ENCODE assay signal across 14 mouse cellular contexts in the genomic region with DNA sequence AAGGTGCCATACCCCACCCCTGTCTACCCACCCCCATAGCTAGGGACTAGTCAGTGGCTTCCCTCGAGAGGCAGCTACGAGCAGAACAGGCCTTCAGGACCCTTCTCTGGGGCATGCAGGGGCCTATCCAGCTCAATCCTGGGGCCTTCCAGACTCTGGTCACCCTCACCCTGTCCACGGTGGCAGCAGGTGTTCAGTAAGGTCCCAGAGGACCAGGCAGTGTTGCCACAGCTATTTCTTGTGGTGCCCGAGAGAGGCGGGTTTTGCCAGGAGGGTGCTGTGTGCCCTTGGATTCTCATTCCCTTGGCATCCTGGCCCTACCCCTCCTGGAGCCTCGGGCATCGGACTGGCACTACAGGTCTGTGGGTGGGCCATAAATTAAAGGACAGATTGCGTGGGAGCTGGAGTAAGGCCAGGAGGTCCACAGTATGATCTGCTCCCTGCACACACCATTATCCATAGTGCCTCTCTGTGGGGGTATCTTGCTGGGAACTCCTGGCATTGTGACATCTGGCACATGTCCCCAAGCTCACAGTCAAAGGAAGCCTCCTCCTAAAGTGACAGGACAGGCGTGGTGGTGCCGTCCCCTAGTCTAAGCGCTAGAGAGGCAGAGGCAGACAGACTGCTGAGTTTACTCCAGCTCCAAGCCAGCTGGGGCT. TPM values are rescaled to one million over a fixed set of nuclear protein-coding genes. Genes with fewer than 3 reads are reported as not detected.
A peak's percentile ranks its signal among the peaks of the same experiment; 100 is the strongest.
DNase-seq lines count a peak whose midpoint lies in the region; ATAC-seq and TF ChIP-seq lines count a peak whose summit lies in the region.
"Had no signal": no experiment of that assay in that cellular context is flagged by ENCODE, and none has a peak within 500 bp of the region (broad histone marks: within the 10 kb centered on the region; RNA-seq: fewer than 3 reads in every experiment).

No protein-coding gene starts in this region.

- ATAC-seq in lung, postnatal 0 days, result no peak
- ATAC-seq in hindbrain, embryonic 15.5 days (ENCODE audit: low FRiP score, low read depth), result peak; percentile 29; the same call in 1 of the 2 replicates

- no peak overlapping the region for H3K9ac ChIP-seq in lung, postnatal 0 days (replicated peaks; ENCODE audit: low read depth)
- H3K9ac ChIP-seq in hindbrain, embryonic 15.5 days, result no peak overlapping the region
- H3K9ac ChIP-seq in heart, adult 2 months (ENCODE audit: low read depth, low read length), result no peak overlapping the region
- H3K9ac ChIP-seq: limb, embryonic 15.5 days had no signal

- H3K4me2 ChIP-seq in lung, postnatal 0 days (replicated peaks; ENCODE audit: low read depth, low read length), result no peak overlapping the region
- no peak overlapping the region for H3K4me2 ChIP-seq in hindbrain, embryonic 15.5 days
- H3K4me2 ChIP-seq: limb, embryonic 15.5 days had no signal

- no peak for TF ChIP-seq EP300 in lung, postnatal 0 days (IDR thresholded peaks at IDR 0.05)
- no peak for TF ChIP-seq EP300 in heart, adult 2 months (IDR thresholded peaks at IDR 0.05; ENCODE audit: insufficient read depth, low read depth, low read length)

- DNase-seq in cerebellum, postnatal 10 days, result peak; percentile 60 to 73
- no peak for DNase-seq in cerebellum, adult 11-12 months
- peak; percentile 10 for DNase-seq in lung, postnatal 0 days (ENCODE audit: low spot score)
- no peak for DNase-seq in lung, adult 2 months
- DNase-seq in adrenal gland, postnatal 10 days, result peak; percentile 50
- DNase-seq in layer of hippocampus, postnatal 25 days (ENCODE audit: extremely low spot score in 1 of 2, low spot score in 1 of 2), result no peak
- DNase-seq in heart, adult 2 months, result no peak
- DNase-seq: heart, adult 18-20 months had no signal

- no peak overlapping the region for H3K4me3 ChIP-seq in lung, postnatal 0 days (ENCODE audit: low read depth, low read length)
- H3K4me3 ChIP-seq in lung, adult 2 months (replicated peaks; ENCODE audit: extremely low read depth, low read depth, low read length), result no peak overlapping the region
- H3K4me3 ChIP-seq in hindbrain, embryonic 15.5 days, result no peak overlapping the region
- H3K4me3 ChIP-seq in heart, adult 2 months, result no peak overlapping the region
- H3K4me3 ChIP-seq: layer of hippocampus, adult 2 months; limb, embryonic 15.5 days had no signal

- H3K36me3 ChIP-seq in lung, postnatal 0 days (ENCODE audit: insufficient read depth, low read length), result no peaks in the 10 kb centered on the region
- H3K36me3 ChIP-seq in hindbrain, embryonic 15.5 days, result no peaks in the 10 kb centered on the region
- no peaks in the 10 kb centered on the region for H3K36me3 ChIP-seq in heart, adult 2 months (ENCODE audit: control insufficient read depth, insufficient read depth, low read length)
- H3K36me3 ChIP-seq: limb, embryonic 15.5 days had no signal

- TF ChIP-seq CTCF in lung, postnatal 0 days (IDR thresholded peaks at IDR 0.05), result no peak
- TF ChIP-seq CTCF in lung, adult 2 months (IDR thresholded peaks at IDR 0.05; ENCODE audit: insufficient read depth, low read length), result no peak
- no peak for TF ChIP-seq CTCF in heart, adult 2 months (IDR thresholded peaks at IDR 0.05)

- WGBS in lung, postnatal 0 days, result 62% methylated on average over 11 of the region's 11 CpGs
- 59% methylated on average over 11 of the region's 11 CpGs for WGBS in lung, adult 2 months
- WGBS in hindbrain, embryonic 15.5 days, result 44% methylated on average over 11 of the region's 11 CpGs
- WGBS in heart, adult 2 months, result 59% methylated on average over 11 of the region's 11 CpGs

- H3K79me2 ChIP-seq in heart, adult 2 months (replicated peaks; ENCODE audit: control insufficient read depth, insufficient read depth, low read length), result no peaks in the 10 kb centered on the region

- no peak overlapping the region for H3K27ac ChIP-seq in lung, postnatal 0 days (ENCODE audit: low read length)
- H3K27ac ChIP-seq in hindbrain, embryonic 15.5 days (replicated peaks), result no peak overlapping the region
- H3K27ac ChIP-seq in heart, adult 2 months, result no peak overlapping the region
- H3K27ac ChIP-seq: layer of hippocampus, adult 2 months; limb, embryonic 15.5 days had no signal

- H3K9me3 ChIP-seq in lung, postnatal 0 days (ENCODE audit: low read length), result no peaks in the 10 kb centered on the region
- H3K9me3 ChIP-seq in hindbrain, embryonic 15.5 days, result no peaks in the 10 kb centered on the region
- H3K9me3 ChIP-seq: limb, embryonic 15.5 days had no signal

- no peaks in the 10 kb centered on the region for H3K4me1 ChIP-seq in lung, postnatal 0 days (ENCODE audit: insufficient read depth, low read depth, low read length)
- no peaks in the 10 kb centered on the region for H3K4me1 ChIP-seq in lung, adult 2 months (ENCODE audit: control insufficient read depth, insufficient read depth, low read length)
- peaks cover 22% of the 10 kb centered on the region for H3K4me1 ChIP-seq in hindbrain, embryonic 15.5 days (replicated peaks)
- no peaks in the 10 kb centered on the region for H3K4me1 ChIP-seq in heart, adult 2 months (ENCODE audit: control insufficient read depth, insufficient read depth, low read length)

- intact Hi-C loops in heart, adult 2 months (cut with DNase I), result no loop called here

- TF ChIP-seq POLR2A in lung, adult 2 months (IDR thresholded peaks at IDR 0.05; ENCODE audit: borderline replicate concordance, extremely low read depth, low read depth, low read length), result no peak
- TF ChIP-seq POLR2A in heart, adult 2 months (IDR thresholded peaks at IDR 0.05; ENCODE audit: insufficient read depth, low read depth, low read length), result no peak

- no peaks in the 10 kb centered on the region for H3K27me3 ChIP-seq in lung, postnatal 0 days (replicated peaks; ENCODE audit: insufficient read depth, low read length)
- no peaks in the 10 kb centered on the region for H3K27me3 ChIP-seq in hindbrain, embryonic 15.5 days
- no peaks in the 10 kb centered on the region for H3K27me3 ChIP-seq in heart, adult 2 months (ENCODE audit: control insufficient read depth, insufficient read depth, low read length)

RNA-seq across cellular contexts. Expression of a gene that starts 9.2 kb away (rescaled TPM):
- polyA plus RNA-seq in lung, postnatal 0 days (2015; fragmentation: Nextera tagmentation; extraction: Ambion mirVana), result 0.17 and 0.20 TPM in 2 replicates
- 0.36 and 1.9 TPM in 2 replicates for polyA plus RNA-seq in lung, adult 2 months (2012; rRNA removed)
- not detected for total RNA-seq in adrenal gland, postnatal 10 days (2021)
- 0.06 TPM in 1 of 2 replicates, not detected in the other for polyA plus RNA-seq in hindbrain, embryonic 15.5 days (2015; fragmentation: Nextera tagmentation; extraction: Ambion mirVana)
- total RNA-seq in layer of hippocampus, postnatal 25 days (2021), result not detected
- not detected for total RNA-seq in heart, adult 2 months (2021)
- polyA plus RNA-seq in heart, adult 2 months (2012; rRNA removed), result 0.47 TPM in 1 of 2 replicates, not detected in the other
- total RNA-seq: layer of hippocampus, adult 2 months had no signal

RNA-seq across cellular contexts. Expression of a gene that starts 25.9 kb away (rescaled TPM):
- 0.35 and 0.50 TPM in 2 replicates for polyA plus RNA-seq in lung, postnatal 0 days (2015; fragmentation: Nextera tagmentation; extraction: Ambion mirVana)
- 0.21 and 0.34 TPM in 2 replicates for polyA plus RNA-seq in lung, adult 2 months (2012; rRNA removed)
- under 1 TPM in 1 of 2 experiments, not detected in 1; 0.24 TPM for total RNA-seq in adrenal gland, postnatal 10 days (2021)
- not detected in 2 replicates for polyA plus RNA-seq in hindbrain, embryonic 15.5 days (2015; fragmentation: Nextera tagmentation; extraction: Ambion mirVana)
- not detected for total RNA-seq in layer of hippocampus, postnatal 25 days (2021)
- total RNA-seq in heart, adult 2 months (2021), result under 1 TPM; 0.09 to 0.16 TPM
- 0.06 TPM in 1 of 2 replicates, not detected in the other for polyA plus RNA-seq in heart, adult 2 months (2012; rRNA removed)
- total RNA-seq: layer of hippocampus, adult 2 months; neutrophil, adult 5-6 weeks had no signal
- polyA plus RNA-seq: cortical plate, adult 2 months; intestine, embryonic 14.5 days had no signal

Comparison
In these comparisons a context has a peak if more than half of its experiments do, and no peak if none do; other contexts are left out.
1. DNase-seq: peak in cerebellum, postnatal 10 days (2 of 2), lung, postnatal 0 days (single experiment) and adrenal gland, postnatal 10 days (single experiment); none in cerebellum, adult 11-12 months (single experiment), lung, adult 2 months (single experiment), layer of hippocampus, postnatal 25 days (0 of 2) and heart, adult 2 months (0 of 2).